Mouse (Mus musculus): ENCODE measurements at regions not wholly inside any gene's neighbourhood (a gene's known extent, or its start where the extent isn't known, plus 50 kb on each side); places are given as distances from the start of the nearest gene placed in this dataset.

- no peak for DNase-seq
Observed at GRCm38 (mm10) chr5:100976736-100977135, 131.2 kb downstream of the Gpat3 start.

GRCm38 (mm10) chr5:100951210-100951609 lies 105.7 kb downstream of the Gpat3 start:
- no peak for DNase-seq
